Comparison of ENCODE assay signal across 10 mouse cellular contexts in genomic region chr11:108341783-108342182, GRCm38 (mm10). TPM values are rescaled to one million over a fixed set of nuclear protein-coding genes. Genes with fewer than 3 reads are reported as not detected.
DNase-seq lines count a peak whose midpoint lies in the region; ATAC-seq and TF ChIP-seq lines count a peak whose summit lies in the region.
"Had no signal": no experiment of that assay in that cellular context is flagged by ENCODE, and none has a peak within 500 bp of the region (broad histone marks: within the 10 kb centered on the region; RNA-seq: fewer than 3 reads in every experiment).

No protein-coding gene starts in this region.

- H3K9me3 ChIP-seq in heart, postnatal 0 days (replicated peaks; ENCODE audit: control insufficient read depth, low read length): no peaks in the 10 kb centered on the region
- no peaks in the 10 kb centered on the region for H3K9me3 ChIP-seq in MEL (replicated peaks; ENCODE audit: insufficient read depth, low read length)
- no peaks in the 10 kb centered on the region for H3K9me3 ChIP-seq in forebrain, postnatal 0 days (ENCODE audit: low read length)
- no peaks in the 10 kb centered on the region for H3K9me3 ChIP-seq in midbrain, embryonic 12.5 days

- H3K36me3 ChIP-seq in heart, postnatal 0 days (replicated peaks; ENCODE audit: control insufficient read depth, insufficient read depth, low read length): peaks cover 4% of the 10 kb centered on the region; the same call in 1 of the 2 replicates
- H3K36me3 ChIP-seq in MEL (ENCODE audit: control insufficient read depth in 1 of 2, insufficient read depth in 2 of 2, low read length in 2 of 2): peaks cover 0 to 19% of the 10 kb centered on the region in 2 experiments; a peak in 3 of 4 replicates
- 0 out of 2 replicates have a peak, but pooled peaks cover 6% of the 10 kb centered on the region for H3K36me3 ChIP-seq in forebrain, postnatal 0 days (ENCODE audit: insufficient read depth)
- no peaks in the 10 kb centered on the region for H3K36me3 ChIP-seq in midbrain, embryonic 12.5 days
- H3K36me3 ChIP-seq: G1E had no signal

- peak in 1 of 2 experiments; percentile 45; a peak in 1 of 4 replicates for TF ChIP-seq POLR2A in MEL (IDR thresholded peaks at IDR 0.05; ENCODE audit: control insufficient read depth in 1 of 2, insufficient read depth in 1 of 2, low read depth in 1 of 2, low read length in 2 of 2, poor library complexity in 1 of 2)

- peak overlapping the region; percentile 70 for H3K9ac ChIP-seq in heart, postnatal 0 days (replicated peaks; ENCODE audit: low read depth, low read length)
- peak overlapping the region; percentile 51 for H3K9ac ChIP-seq in MEL (ENCODE audit: control insufficient read depth, low read depth, low read length, poor library complexity, severe bottlenecking)
- H3K9ac ChIP-seq in forebrain, postnatal 0 days: peak overlapping the region; percentile 81; the same call in 1 of the 2 replicates
- H3K9ac ChIP-seq in midbrain, embryonic 12.5 days (replicated peaks): no peak overlapping the region

- TF ChIP-seq RAD21 in MEL (IDR thresholded peaks at IDR 0.05; ENCODE audit: low read depth, low read length): no peak

- H3K27me3 ChIP-seq in heart, postnatal 0 days (ENCODE audit: control insufficient read depth, insufficient read depth, low read length): no peaks in the 10 kb centered on the region
- no peaks in the 10 kb centered on the region for H3K27me3 ChIP-seq in MEL (ENCODE audit: control insufficient read depth in 1 of 2, insufficient read depth in 2 of 2, low read length in 2 of 2)
- no peaks in the 10 kb centered on the region for H3K27me3 ChIP-seq in forebrain, postnatal 0 days (ENCODE audit: insufficient read depth, low read length)
- H3K27me3 ChIP-seq in midbrain, embryonic 12.5 days: peaks cover 26% of the 10 kb centered on the region

- peak overlapping the region; percentile 89; the same call in 1 of the 2 replicates for H3K27ac ChIP-seq in heart, postnatal 0 days (ENCODE audit: low read depth)
- H3K27ac ChIP-seq in MEL (ENCODE audit: control insufficient read depth, low read depth, low read length): peak overlapping the region; percentile 63
- H3K27ac ChIP-seq in forebrain, postnatal 0 days (ENCODE audit: low read depth, low read length): no peak overlapping the region
- H3K27ac ChIP-seq in midbrain, embryonic 12.5 days (replicated peaks): no peak overlapping the region

- intact Hi-C loops in heart, postnatal 36 days (cut with DNase I): loop anchor here (2.0 to 5.0 kb wide), 3 partner anchors 84 to 194 kb away; no protein-coding TSS in a partner anchor

- TF ChIP-seq EP300 in heart, postnatal 0 days (IDR thresholded peaks at IDR 0.05; ENCODE audit: low read depth): no peak
- peak; percentile 79 to 82 for TF ChIP-seq EP300 in MEL (IDR thresholded peaks at IDR 0.05; ENCODE audit: low read depth in 1 of 2, low read length in 2 of 2)

- peak overlapping the region; percentile 87 for H3K4me3 ChIP-seq in heart, postnatal 0 days (ENCODE audit: low read depth, low read length)
- H3K4me3 ChIP-seq in MEL (ENCODE audit: control insufficient read depth in 1 of 2, insufficient read depth in 1 of 2, low read depth in 2 of 2, low read length in 2 of 2): peak overlapping the region; percentile 74 to 84
- H3K4me3 ChIP-seq in forebrain, postnatal 0 days (ENCODE audit: low read depth, low read length): peak overlapping the region; percentile 76
- H3K4me3 ChIP-seq in midbrain, embryonic 12.5 days: peak overlapping the region; percentile 12; the same call in 1 of the 2 replicates

- ATAC-seq in heart, postnatal 0 days (ENCODE audit: insufficient read depth, low read depth): no peak
- no peak for ATAC-seq in forebrain, postnatal 0 days
- ATAC-seq in midbrain, embryonic 12.5 days (ENCODE audit: low FRiP score, low read depth): no peak

- TF ChIP-seq CTCF in heart, postnatal 0 days (IDR thresholded peaks at IDR 0.05; ENCODE audit: low read depth): no peak
- TF ChIP-seq CTCF in MEL (IDR thresholded peaks at IDR 0.05 in 2 of 3, conservative IDR thresholded peaks at IDR 0.05 in 1 of 3; ENCODE audit: control insufficient read depth in 1 of 3, insufficient read depth in 1 of 3, low read depth in 2 of 3, low read length in 3 of 3, poor library complexity in 1 of 3, severe bottlenecking in 1 of 3): no peak
- TF ChIP-seq CTCF in forebrain, postnatal 0 days (IDR thresholded peaks at IDR 0.05; ENCODE audit: low read depth): no peak

- 17% methylated on average over 8 of the region's 8 CpGs for WGBS in heart, postnatal 0 days
- WGBS in forebrain, postnatal 0 days: 36% methylated on average over 8 of the region's 8 CpGs
- 45% methylated on average over 8 of the region's 8 CpGs for WGBS in midbrain, embryonic 12.5 days

- H3K4me2 ChIP-seq in heart, postnatal 0 days (ENCODE audit: low read depth, low read length): peak overlapping the region; percentile 94
- peak overlapping the region; percentile 99 for H3K4me2 ChIP-seq in forebrain, postnatal 0 days (ENCODE audit: low read depth)
- H3K4me2 ChIP-seq in midbrain, embryonic 12.5 days (replicated peaks): peak overlapping the region; percentile 100

- DNase-seq in heart, postnatal 0 days (ENCODE audit: low spot score): no peak
- DNase-seq in heart, postnatal 36 days: no peak
- DNase-seq in MEL (ENCODE audit: low read depth, low spot score): peak; percentile 91
- DNase-seq in forebrain, postnatal 0 days: peak; percentile 13
- no peak for DNase-seq in ovary, adult 18-20 months (ENCODE audit: low spot score)
- no peak for DNase-seq in layer of hippocampus, adult 8-10 months (ENCODE audit: low spot score in 2 of 2)
- no peak for DNase-seq in cerebellum, postnatal 25 days

- H3K4me1 ChIP-seq in heart, postnatal 0 days (ENCODE audit: control insufficient read depth, insufficient read depth): peaks cover 10% of the 10 kb centered on the region
- peaks cover 15 to 18% of the 10 kb centered on the region in 2 experiments for H3K4me1 ChIP-seq in MEL (ENCODE audit: control insufficient read depth in 1 of 2, insufficient read depth in 2 of 2, low read length in 2 of 2)
- peaks cover 7% of the 10 kb centered on the region; the same call in 1 of the 2 replicates for H3K4me1 ChIP-seq in forebrain, postnatal 0 days (ENCODE audit: insufficient read depth)
- peaks cover 18% of the 10 kb centered on the region for H3K4me1 ChIP-seq in midbrain, embryonic 12.5 days

- peaks cover 14% of the 10 kb centered on the region for H3K79me2 ChIP-seq in MEL (ENCODE audit: control insufficient read depth, insufficient read depth, low read length, poor library complexity)

TF ChIP-seq in MEL, 35 proteins besides CTCF, POLR2A, EP300 and RAD21 (continues in another document):
- no peak for TF ChIP-seq JUND (IDR thresholded peaks at IDR 0.05; ENCODE audit: low read depth, low read length)
- TF ChIP-seq POLR2AphosphoS2 (IDR thresholded peaks at IDR 0.05; ENCODE audit: low read length): no peak
- TF ChIP-seq GABPA (IDR thresholded peaks at IDR 0.05; ENCODE audit: low read depth, low read length): no peak
- TF ChIP-seq TCF12 (IDR thresholded peaks at IDR 0.05; ENCODE audit: low read depth, low read length): peak; percentile 76
- TF ChIP-seq ELF1 (IDR thresholded peaks at IDR 0.05; ENCODE audit: low read depth, low read length): no peak
- TF ChIP-seq USF1 (IDR thresholded peaks at IDR 0.05; ENCODE audit: low read depth, low read length): no peak
- no peak for TF ChIP-seq E2F4 (IDR thresholded peaks at IDR 0.05; ENCODE audit: borderline replicate concordance, low read depth, low read length)
- no peak for TF ChIP-seq NELFE (IDR thresholded peaks at IDR 0.05; ENCODE audit: low read depth, low read length)
- TF ChIP-seq NRF1 (IDR thresholded peaks at IDR 0.05; ENCODE audit: insufficient read depth, low read depth, low read length, poor library complexity, severe bottlenecking): no peak
- TF ChIP-seq CHD2 (IDR thresholded peaks at IDR 0.05; ENCODE audit: low read length): no peak
- TF ChIP-seq ZKSCAN1 (IDR thresholded peaks at IDR 0.05; ENCODE audit: low read depth, low read length): no peak
- no peak for TF ChIP-seq MAX (IDR thresholded peaks at IDR 0.05; ENCODE audit: low read length)
- TF ChIP-seq RCOR1 (IDR thresholded peaks at IDR 0.05; ENCODE audit: low read depth, low read length): peak; percentile 84
- TF ChIP-seq TAL1 (IDR thresholded peaks at IDR 0.05; ENCODE audit: low read length): no peak
- no peak for TF ChIP-seq ZMIZ1 (IDR thresholded peaks at IDR 0.05; ENCODE audit: low read depth, low read length)
- TF ChIP-seq MYB (IDR thresholded peaks at IDR 0.05; ENCODE audit: low read depth, low read length): peak; percentile 26
- no peak; the same call in 1 of the 2 replicates for TF ChIP-seq MAZ (IDR thresholded peaks at IDR 0.05; ENCODE audit: low read depth, low read length)
- TF ChIP-seq SIN3A (IDR thresholded peaks at IDR 0.05; ENCODE audit: low read length): peak; percentile 48; the same call in 1 of the 2 replicates

RNA-seq across cellular contexts. Expression of gene Apoh, which starts 1.4 kb away (rescaled TPM):
- 0.19 TPM in 1 of 2 replicates, not detected in the other for total RNA-seq in heart, postnatal 0 days (2014; rRNA removed; ENCODE audit: low replicate concordance)
- polyA plus RNA-seq in heart, postnatal 0 days (2015; fragmentation: Nextera tagmentation; extraction: Ambion mirVana): 0.12 and 0.87 TPM in 2 replicates
- not detected for total RNA-seq in heart, postnatal 36 days (2021)
- total RNA-seq in MEL (2012; rRNA removed): not detected in 2 replicates
- polyA plus RNA-seq in MEL (2012; ENCODE audit: insufficient read depth in 1 of 2, insufficient read length in 2 of 2, low read depth in 1 of 2, low replicate concordance in 2 of 2, missing spikeins in 1 of 2): not detected
- total RNA-seq in forebrain, postnatal 0 days (2014; rRNA removed): 0.67 TPM in 1 of 2 replicates, not detected in the other
- 0.24 and 0.25 TPM in 2 replicates for polyA plus RNA-seq in forebrain, postnatal 0 days (2015; fragmentation: Nextera tagmentation; extraction: Ambion mirVana)
- not detected in 2 replicates for polyA plus RNA-seq in midbrain, embryonic 12.5 days (2016; fragmentation: Nextera tagmentation; extraction: Ambion mirVana)
- total RNA-seq in layer of hippocampus, adult 8-10 months (2022): under 1 TPM; 0.54 to 0.94 (median 0.86) TPM
- total RNA-seq: G1E had no signal
- polyA plus RNA-seq: G1E; spleen, adult 2 months had no signal

RNA-seq across cellular contexts. Expression of gene Prkca, which starts 1.9 kb away (rescaled TPM):
- total RNA-seq in heart, postnatal 0 days (2014; rRNA removed; ENCODE audit: low replicate concordance): 11.2 and 28.8 TPM in 2 replicates
- 7.0 and 7.9 TPM in 2 replicates for polyA plus RNA-seq in heart, postnatal 0 days (2015; fragmentation: Nextera tagmentation; extraction: Ambion mirVana)
- total RNA-seq in heart, postnatal 36 days (2021): 10 to 100 TPM; 33.6 to 41.0 TPM
- 15.3 and 22.9 TPM in 2 replicates for total RNA-seq in MEL (2012; rRNA removed)
- 10 to 100 TPM; 19.9 to 30.9 TPM for polyA plus RNA-seq in MEL (2012; ENCODE audit: insufficient read depth in 1 of 2, insufficient read length in 2 of 2, low read depth in 1 of 2, low replicate concordance in 2 of 2, missing spikeins in 1 of 2)
- total RNA-seq in forebrain, postnatal 0 days (2014; rRNA removed): 25.9 and 30.0 TPM in 2 replicates
- 3.9 and 5.0 TPM in 2 replicates for polyA plus RNA-seq in forebrain, postnatal 0 days (2015; fragmentation: Nextera tagmentation; extraction: Ambion mirVana)
- 5.1 and 5.4 TPM in 2 replicates for polyA plus RNA-seq in midbrain, embryonic 12.5 days (2016; fragmentation: Nextera tagmentation; extraction: Ambion mirVana)
- 100 to 1,000 TPM; 201 to 232 (median 220) TPM for total RNA-seq in layer of hippocampus, adult 8-10 months (2022)
- polyA plus RNA-seq: G1E had no signal

Comparison
In these comparisons a context has a peak if more than half of its experiments do, and no peak if none do; other contexts are left out.
1. DNase-seq: peak in MEL (single experiment) and forebrain, postnatal 0 days (single experiment); none in heart, postnatal 0 days (single experiment), heart, postnatal 36 days (0 of 2), ovary, adult 18-20 months (single experiment), layer of hippocampus, adult 8-10 months (0 of 2) and cerebellum, postnatal 25 days (0 of 2).
2. H3K27ac ChIP-seq: peak in heart, postnatal 0 days (single experiment) and MEL (single experiment); none in forebrain, postnatal 0 days (single experiment) and midbrain, embryonic 12.5 days (single experiment).
3. H3K4me3 ChIP-seq: peak in every context shown above with its lines; median percentile 87 in heart, postnatal 0 days; 79 in MEL; 76 in forebrain, postnatal 0 days; 12 in midbrain, embryonic 12.5 days.
4. Peak in every context shown above with its lines, with median percentiles within 50 percentile points of each other: H3K4me2 ChIP-seq.